Mouse (Mus musculus): ENCODE data around the gene Cox7a1. TPM values are rescaled to one million over a fixed set of nuclear protein-coding genes. Genes with fewer than 3 reads are reported as not detected.
"Not testable (repeated sequence)": the region's sequence is repeated elsewhere in the genome, so short reads cannot be mapped to it uniquely, and the experiment has no call there.

The Cox7a1 gene
- polyA plus RNA-seq, 1 experiment: 0.43 TPM

DNA sequence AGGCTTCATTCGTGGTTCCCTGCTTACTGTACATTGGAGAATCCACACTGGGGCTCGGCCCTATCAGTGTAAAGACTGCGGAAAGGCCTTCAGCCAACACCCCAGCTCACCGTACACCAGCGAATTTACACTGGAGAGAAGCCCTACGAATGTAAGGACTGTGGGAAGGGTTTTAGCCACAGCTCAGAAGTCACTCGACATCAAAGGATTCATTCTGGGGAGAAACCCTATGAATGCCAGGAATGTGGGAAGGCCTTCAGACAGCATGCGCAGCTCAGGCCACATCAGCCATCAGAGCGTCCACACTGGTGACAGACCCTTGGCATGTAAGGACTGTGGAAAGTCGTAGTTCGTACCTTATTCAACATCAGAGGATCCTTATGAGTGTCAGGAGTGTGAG lies 5.7 kb upstream of the Cox7a1 start:
- TF ChIP-seq CTCF (IDR thresholded peaks at IDR 0.05; ENCODE audit: extremely low read depth, insufficient read depth, insufficient read length, insufficient replicate concordance): no peak
- TF ChIP-seq POLR2A (IDR thresholded peaks at IDR 0.05; ENCODE audit: low read depth, low read length): no peak
- no peak for DNase-seq (ENCODE audit: low read depth in 1 of 2, low spot score in 2 of 2)
- Histone ChIP-seq H3K4me1 (ENCODE audit: control insufficient read depth, insufficient read depth, insufficient read length) (no peaks in the 10 kb centered on the region), H3K27ac (ENCODE audit: insufficient read depth, low read length) (no peak overlapping the region), H3K27me3 (ENCODE audit: control insufficient read depth, insufficient read depth, low read length) (no peaks in the 10 kb centered on the region), H3K4me3 (ENCODE audit: extremely low read depth, insufficient read depth, insufficient read length) (no peak overlapping the region), H3K36me3 (ENCODE audit: control insufficient read depth, insufficient read depth, low read length) (0 out of 2 replicates have a peak, but pooled peaks cover 3% of the 10 kb centered on the region)
- WGBS: 93% methylated on average over 11 of the region's 11 CpGs

DNA sequence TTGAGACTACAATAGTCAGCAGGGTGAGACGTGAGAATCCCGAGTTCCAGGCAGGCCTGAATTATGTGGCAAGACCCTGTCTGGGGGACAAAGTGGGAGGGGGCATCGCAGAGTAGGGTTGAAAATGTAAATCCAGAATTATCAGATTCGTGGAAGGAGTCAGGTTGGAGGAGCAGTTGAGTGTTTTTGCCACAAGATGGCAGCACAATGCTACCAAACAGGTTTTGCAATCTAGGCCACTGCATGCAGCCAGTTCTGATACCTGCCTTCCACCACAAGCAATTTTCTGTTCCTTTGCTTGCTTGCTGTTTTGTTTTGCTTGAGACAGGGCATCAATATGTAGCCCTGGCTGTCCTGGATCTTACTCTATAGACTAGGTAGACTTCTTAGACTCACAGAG lies 2.6 kb upstream of the Cox7a1 start:
- Histone ChIP-seq H3K27me3 (ENCODE audit: control insufficient read depth, insufficient read depth, low read length) (no peaks in the 10 kb centered on the region), H3K27ac (ENCODE audit: insufficient read depth, low read length) (no peak overlapping the region), H3K36me3 (ENCODE audit: control insufficient read depth, insufficient read depth, low read length) (peaks cover 3% of the 10 kb centered on the region), H3K4me3 (ENCODE audit: extremely low read depth, insufficient read depth, insufficient read length) (no peak overlapping the region), H3K4me1 (ENCODE audit: control insufficient read depth, insufficient read depth, insufficient read length) (no peaks in the 10 kb centered on the region; the same call in 1 of the 2 replicates)
- TF ChIP-seq CTCF (IDR thresholded peaks at IDR 0.05; ENCODE audit: extremely low read depth, insufficient read depth, insufficient read length, insufficient replicate concordance) (peak; percentile 82; the same call in 1 of the 2 replicates), POLR2A (IDR thresholded peaks at IDR 0.05; ENCODE audit: low read depth, low read length) (no peak)
- DNase-seq (ENCODE audit: low read depth in 1 of 2, low spot score in 2 of 2): peak; percentile 60 to 67
- WGBS: 9% methylated on average over 4 of the region's 4 CpGs

DNA sequence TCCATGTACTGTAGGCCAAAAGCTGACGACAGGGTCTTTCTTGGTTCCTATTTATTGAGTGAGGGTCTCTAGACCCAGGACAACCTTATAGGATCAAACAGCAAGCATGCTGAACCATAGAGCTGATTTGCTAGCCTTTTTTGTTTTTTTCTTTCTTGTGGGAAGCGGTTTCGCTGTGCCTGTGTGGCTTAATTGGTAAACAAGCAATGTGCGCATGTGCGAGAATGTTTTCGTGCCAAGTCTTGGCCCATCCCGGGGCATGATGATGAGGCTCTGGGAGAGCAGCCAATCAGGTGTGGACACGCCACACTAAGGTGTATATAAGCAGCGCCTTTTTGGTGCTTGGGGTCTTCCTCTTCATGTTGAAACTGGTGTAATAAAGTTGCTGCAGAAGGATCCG lies 2.0 kb upstream of the Cox7a1 start:
- not testable (repeated sequence) for H3K27ac ChIP-seq (ENCODE audit: insufficient read depth, low read length); DNase-seq (ENCODE audit: low read depth in 1 of 2, low spot score in 2 of 2); H3K36me3 ChIP-seq (ENCODE audit: control insufficient read depth, insufficient read depth, low read length); H3K27me3 ChIP-seq (ENCODE audit: control insufficient read depth, insufficient read depth, low read length); H3K4me3 ChIP-seq (ENCODE audit: extremely low read depth, insufficient read depth, insufficient read length); H3K4me1 ChIP-seq (ENCODE audit: control insufficient read depth, insufficient read depth, insufficient read length)
- 90% methylated on average over 9 of the region's 10 CpGs for WGBS

DNA sequence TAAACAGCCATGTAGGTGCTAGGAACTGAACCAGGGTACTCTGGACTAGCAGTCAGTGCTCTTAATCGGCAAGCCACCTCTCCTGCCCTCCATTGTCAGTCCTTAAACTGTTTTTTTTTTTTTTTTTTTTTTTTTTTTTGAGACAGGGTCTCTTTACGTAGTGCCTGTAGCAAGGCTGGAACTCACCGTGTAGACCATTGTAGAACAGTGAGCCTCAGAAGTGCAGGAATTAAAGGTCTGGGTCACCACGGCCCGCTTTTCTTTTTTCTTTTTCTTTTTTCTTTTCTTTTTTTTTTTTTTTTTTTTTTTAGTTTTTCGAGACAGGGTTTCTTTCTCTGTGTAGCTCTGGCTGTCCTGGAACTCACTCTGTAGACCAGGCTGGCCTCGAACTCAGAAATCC lies 755 bp upstream of the Cox7a1 start:
- DNase-seq (ENCODE audit: low read depth in 1 of 2, low spot score in 2 of 2); H3K27ac ChIP-seq (ENCODE audit: insufficient read depth, low read length); H3K4me3 ChIP-seq (ENCODE audit: extremely low read depth, insufficient read depth, insufficient read length); H3K4me1 ChIP-seq (ENCODE audit: control insufficient read depth, insufficient read depth, insufficient read length); H3K27me3 ChIP-seq (ENCODE audit: control insufficient read depth, insufficient read depth, low read length): not testable (repeated sequence)
- 68% methylated on average over 7 of the region's 7 CpGs for WGBS
- peaks cover 12% of the 10 kb centered on the region for H3K36me3 ChIP-seq (ENCODE audit: control insufficient read depth, insufficient read depth, low read length)

DNA sequence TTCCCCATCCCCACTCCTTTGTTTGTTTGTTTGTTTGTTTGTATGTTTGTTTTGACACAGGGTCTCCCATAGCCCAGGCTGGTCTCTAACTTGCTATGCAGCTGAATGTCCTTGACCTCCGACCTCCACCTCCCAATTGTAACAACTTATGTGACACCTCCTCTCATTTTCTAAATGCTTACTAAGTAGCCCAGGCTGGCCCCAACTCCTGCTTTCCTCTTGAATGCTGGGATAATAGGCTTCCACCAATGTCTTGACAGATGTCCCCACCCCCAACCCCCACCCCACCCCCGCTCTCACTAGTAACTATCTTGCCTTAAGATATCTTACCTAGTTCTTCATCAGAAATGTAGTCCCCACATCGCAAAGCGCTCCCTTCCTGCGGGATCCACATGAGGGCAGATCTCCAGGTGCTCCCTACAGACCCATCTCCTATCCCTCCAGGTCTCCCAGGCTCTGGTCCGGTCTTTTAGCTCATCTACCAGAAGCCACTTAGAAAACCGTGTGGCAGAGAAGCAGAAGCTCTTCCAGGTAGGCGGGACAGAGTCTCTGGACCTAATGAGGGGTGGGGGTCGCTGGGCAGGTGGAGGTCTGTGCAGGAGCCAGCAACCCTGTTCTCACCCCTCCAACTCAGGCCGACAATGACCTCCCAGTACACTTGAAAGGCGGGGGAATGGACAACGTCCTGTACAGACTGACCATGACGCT lies 851 bp downstream of the Cox7a1 start:
- DNase-seq (ENCODE audit: low read depth in 1 of 2, low spot score in 2 of 2): no peak
- WGBS: 91% methylated on average over 13 of the region's 13 CpGs
- no peak for TF ChIP-seq POLR2A (IDR thresholded peaks at IDR 0.05; ENCODE audit: low read depth, low read length)
- no peak for TF ChIP-seq CTCF (IDR thresholded peaks at IDR 0.05; ENCODE audit: extremely low read depth, insufficient read depth, insufficient read length, insufficient replicate concordance)
- Histone ChIP-seq H3K4me3 (ENCODE audit: extremely low read depth, insufficient read depth, insufficient read length) (no peak overlapping the region), H3K4me1 (ENCODE audit: control insufficient read depth, insufficient read depth, insufficient read length) (no peaks in the 10 kb centered on the region; the same call in 1 of the 2 replicates), H3K27me3 (ENCODE audit: control insufficient read depth, insufficient read depth, low read length) (no peaks in the 10 kb centered on the region), H3K27ac (ENCODE audit: insufficient read depth, low read length) (no peak overlapping the region), H3K36me3 (ENCODE audit: control insufficient read depth, insufficient read depth, low read length) (peaks cover 19% of the 10 kb centered on the region)

DNA sequence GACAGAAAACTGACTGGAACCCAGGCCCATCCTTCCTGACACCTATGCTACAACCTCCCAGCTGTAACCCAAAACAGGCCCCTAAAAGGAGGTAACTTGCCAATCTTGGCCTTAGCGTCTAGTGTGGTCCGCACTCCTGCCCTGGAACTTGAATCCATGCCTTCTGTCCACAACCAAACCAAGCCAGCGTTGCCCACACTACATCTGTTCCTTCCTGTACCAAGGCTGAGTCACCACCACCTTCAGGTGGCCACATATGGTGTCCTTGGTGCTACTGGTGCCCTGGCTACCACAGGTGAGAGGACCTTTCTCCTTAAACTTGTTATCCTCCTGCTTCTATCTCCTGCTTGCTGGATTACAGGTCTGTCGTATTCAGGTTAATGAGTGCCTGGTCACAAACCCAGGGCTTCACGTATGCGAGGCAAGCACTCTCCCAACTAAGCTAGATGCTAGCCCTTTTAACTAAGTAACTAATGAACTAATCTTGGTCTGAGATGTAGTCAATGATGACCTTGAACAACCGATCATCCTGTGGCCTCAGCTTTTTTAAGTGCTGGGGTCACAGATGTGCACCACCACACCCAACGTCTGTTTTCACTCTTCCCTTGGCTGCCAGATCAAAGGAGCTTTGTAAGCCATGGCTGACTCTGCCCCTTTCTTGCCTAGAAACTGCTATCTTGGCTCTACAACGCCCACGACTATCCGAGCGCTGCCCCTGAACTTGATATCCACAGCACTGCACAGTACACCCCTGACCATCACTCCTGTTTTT lies 4.6 kb downstream of the Cox7a1 start:
- WGBS: 86% methylated on average over 12 of the region's 12 CpGs
- H3K4me1 ChIP-seq (ENCODE audit: control insufficient read depth, insufficient read depth, insufficient read length): no peaks in the 10 kb centered on the region; the same call in 1 of the 2 replicates
- TF ChIP-seq CTCF (IDR thresholded peaks at IDR 0.05; ENCODE audit: extremely low read depth, insufficient read depth, insufficient read length, insufficient replicate concordance) (no peak), POLR2A (IDR thresholded peaks at IDR 0.05; ENCODE audit: low read depth, low read length) (no peak)
- DNase-seq (ENCODE audit: low read depth in 1 of 2, low spot score in 2 of 2): no peak
- no peaks in the 10 kb centered on the region for H3K27me3 ChIP-seq (ENCODE audit: control insufficient read depth, insufficient read depth, low read length)
- no peak overlapping the region for H3K27ac ChIP-seq (ENCODE audit: insufficient read depth, low read length)
- H3K36me3 ChIP-seq (ENCODE audit: control insufficient read depth, insufficient read depth, low read length): peaks cover 29% of the 10 kb centered on the region
- no peak overlapping the region for H3K4me3 ChIP-seq (ENCODE audit: extremely low read depth, insufficient read depth, insufficient read length)

DNA sequence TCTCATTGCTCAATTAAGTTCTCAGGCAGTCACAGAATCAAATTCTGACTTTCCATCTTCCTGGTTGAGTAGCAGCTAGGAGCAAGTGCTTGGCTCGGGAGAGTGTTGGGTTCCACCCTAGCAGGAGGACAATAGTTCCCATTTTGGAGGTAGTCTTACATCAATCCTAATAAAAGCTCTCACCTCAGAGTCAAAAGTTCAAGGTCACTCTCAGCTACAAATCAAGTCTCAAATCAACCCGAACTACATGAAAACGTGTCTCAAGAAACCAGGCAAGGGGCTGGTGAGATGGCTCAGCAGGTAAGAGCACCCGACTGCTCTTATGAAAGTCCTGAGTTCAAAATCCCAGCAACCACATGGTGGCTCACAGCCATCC lies 5.2 kb downstream of the Cox7a1 start:
- DNase-seq (ENCODE audit: low read depth in 1 of 2, low spot score in 2 of 2): no peak
- WGBS: 90% methylated on average over 4 of the region's 4 CpGs
- no peak for TF ChIP-seq CTCF (IDR thresholded peaks at IDR 0.05; ENCODE audit: extremely low read depth, insufficient read depth, insufficient read length, insufficient replicate concordance)
- TF ChIP-seq POLR2A (IDR thresholded peaks at IDR 0.05; ENCODE audit: low read depth, low read length): no peak
- no peak overlapping the region for H3K4me3 ChIP-seq (ENCODE audit: extremely low read depth, insufficient read depth, insufficient read length)
- H3K27me3 ChIP-seq (ENCODE audit: control insufficient read depth, insufficient read depth, low read length): no peaks in the 10 kb centered on the region
- H3K27ac ChIP-seq (ENCODE audit: insufficient read depth, low read length): no peak overlapping the region
- no peaks in the 10 kb centered on the region; the same call in 1 of the 2 replicates for H3K4me1 ChIP-seq (ENCODE audit: control insufficient read depth, insufficient read depth, insufficient read length)
- peaks cover 29% of the 10 kb centered on the region for H3K36me3 ChIP-seq (ENCODE audit: control insufficient read depth, insufficient read depth, low read length)

All from spleen, adult 2 months (tissue).